Mouse (Mus musculus): ENCODE results near the gene Cops7a.

- no peak for TF ChIP-seq POLR2A (IDR thresholded peaks at IDR 0.05; ENCODE audit: insufficient read length, low read depth)
- no peak for TF ChIP-seq MAX (IDR thresholded peaks at IDR 0.05; ENCODE audit: low read depth)
- no peak for TF ChIP-seq SRF (IDR thresholded peaks at IDR 0.05; ENCODE audit: control insufficient read depth, insufficient read length, low read depth)
- TF ChIP-seq REST (IDR thresholded peaks at IDR 0.05; ENCODE audit: insufficient read depth, insufficient read length): no peak
- TF ChIP-seq POLR2AphosphoS2 (IDR thresholded peaks at IDR 0.05; ENCODE audit: insufficient read length, low read depth): no peak
- no peak for TF ChIP-seq TCF12 (IDR thresholded peaks at IDR 0.05; ENCODE audit: insufficient read depth, poor library complexity, severe bottlenecking)
- TF ChIP-seq MYOG (IDR thresholded peaks at IDR 0.05; ENCODE audit: control insufficient read depth in 1 of 3, insufficient read depth in 1 of 3, insufficient read length in 2 of 3, low read depth in 2 of 3): no peak
- TF ChIP-seq MYOD1 (IDR thresholded peaks at IDR 0.05; ENCODE audit: control insufficient read depth in 1 of 3, insufficient read length in 2 of 3, low read depth in 2 of 3): no peak
- TF ChIP-seq E2F4 (IDR thresholded peaks at IDR 0.05; ENCODE audit: insufficient read depth): no peak
- TF ChIP-seq USF1 (IDR thresholded peaks at IDR 0.05; ENCODE audit: low read depth): no peak
- TF ChIP-seq CEBPB (IDR thresholded peaks at IDR 0.05; ENCODE audit: insufficient read depth, poor library complexity, severe bottlenecking): no peak
- no peak for TF ChIP-seq TCF3 (IDR thresholded peaks at IDR 0.05; ENCODE audit: insufficient read length, low read depth)
These were observed 30.7 kb downstream of the Cops7a start for GRCm38 (mm10) chr6:124934670-124935069.
